In the genomic region with DNA sequence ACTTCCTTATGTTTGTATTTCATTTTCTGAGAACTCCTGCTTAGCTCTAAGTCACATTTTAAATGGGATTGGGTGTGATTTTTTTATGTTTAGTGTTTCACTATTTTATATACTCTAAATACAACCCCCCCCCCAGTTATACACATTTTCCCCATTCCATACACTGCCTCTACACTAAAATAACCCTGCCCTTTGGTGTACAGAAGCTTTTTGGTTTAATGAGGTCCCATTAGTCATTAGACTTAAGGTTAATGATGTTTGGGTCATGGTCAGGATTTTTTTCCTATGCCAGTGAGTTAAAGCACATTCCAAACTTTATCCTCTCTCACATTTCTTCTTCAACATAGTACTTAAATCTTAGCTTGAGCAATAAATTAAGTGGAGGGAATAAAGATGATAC, we compare ENCODE assay signal across 33 mouse cellular contexts.
"Had no signal": no experiment of that assay in that cellular context is flagged by ENCODE, and none has a peak within 500 bp of the region (broad histone marks: within the 10 kb centered on the region; RNA-seq: fewer than 3 reads in every experiment).

No protein-coding gene starts in this region.

- H3K9me3 ChIP-seq: heart, embryonic 10.5 days; heart, embryonic 13.5 days; heart, embryonic 15.5 days; hindbrain, embryonic 10.5 days; hindbrain, embryonic 12.5 days; hindbrain, embryonic 13.5 days; hindbrain, embryonic 15.5 days; intestine, embryonic 15.5 days had no signal

- H3K4me2 ChIP-seq: heart, embryonic 11.5 days; heart, embryonic 12.5 days; heart, embryonic 13.5 days; heart, embryonic 15.5 days; hindbrain, embryonic 12.5 days; hindbrain, embryonic 13.5 days; hindbrain, embryonic 14.5 days; hindbrain, embryonic 15.5 days; intestine, embryonic 15.5 days had no signal

- H3K4me3 ChIP-seq: heart, adult 2 months; heart, embryonic 10.5 days; heart, embryonic 12.5 days; heart, embryonic 13.5 days; heart, embryonic 15.5 days; hindbrain, embryonic 10.5 days; hindbrain, embryonic 12.5 days; hindbrain, embryonic 13.5 days; hindbrain, embryonic 15.5 days; intestine, embryonic 15.5 days; layer of hippocampus, adult 2 months; left cerebral cortex, adult 2 months had no signal

- H3K9ac ChIP-seq: heart, embryonic 12.5 days; heart, embryonic 13.5 days; heart, embryonic 15.5 days; hindbrain, embryonic 12.5 days; hindbrain, embryonic 13.5 days; hindbrain, embryonic 14.5 days; hindbrain, embryonic 15.5 days; intestine, embryonic 15.5 days had no signal

- DNase-seq: heart, adult 2 months; heart, postnatal 10 days; heart, postnatal 14 days; heart, postnatal 36 days; heart, postnatal 4 days; kidney, adult 18-20 months; kidney, adult 8-10 months; kidney, adult 9 months; kidney, postnatal 10 days; kidney, postnatal 14 days; kidney, postnatal 25 days; kidney, postnatal 36 days; kidney, postnatal 4 days; layer of hippocampus, adult 9-11 months; layer of hippocampus, postnatal 36 days had no signal

- H3K27me3 ChIP-seq: heart, embryonic 12.5 days; heart, embryonic 13.5 days; heart, embryonic 15.5 days; hindbrain, embryonic 12.5 days; hindbrain, embryonic 13.5 days; hindbrain, embryonic 15.5 days; intestine, embryonic 15.5 days had no signal

- H3K27ac ChIP-seq: heart, adult 2 months; heart, embryonic 10.5 days; heart, embryonic 13.5 days; heart, embryonic 15.5 days; hindbrain, embryonic 10.5 days; hindbrain, embryonic 12.5 days; hindbrain, embryonic 13.5 days; hindbrain, embryonic 14.5 days; hindbrain, embryonic 15.5 days; hindbrain, postnatal 0 days; intestine, embryonic 15.5 days; layer of hippocampus, adult 2 months; left cerebral cortex, adult 2 months had no signal

- H3K4me1 ChIP-seq: heart, embryonic 10.5 days; heart, embryonic 12.5 days; heart, embryonic 13.5 days; heart, embryonic 15.5 days; hindbrain, embryonic 10.5 days; hindbrain, embryonic 12.5 days; hindbrain, embryonic 13.5 days; hindbrain, embryonic 15.5 days; intestine, embryonic 15.5 days had no signal

- H3K36me3 ChIP-seq: heart, embryonic 10.5 days; heart, embryonic 12.5 days; heart, embryonic 13.5 days; heart, embryonic 15.5 days; hindbrain, embryonic 10.5 days; hindbrain, embryonic 12.5 days; hindbrain, embryonic 13.5 days; hindbrain, embryonic 15.5 days; intestine, embryonic 15.5 days had no signal

- ATAC-seq: hindbrain, embryonic 16.5 days; hindbrain, postnatal 0 days; inflammation-experienced regulatory T-cells, adult 6 months; intestine, embryonic 15.5 days; intestine, embryonic 16.5 days; intestine, postnatal 0 days had no signal
